Mouse (Mus musculus) yolk sac, embryonic 10.5 days (tissue): ENCODE data around the gene Mri1.

Source experiments
- DNase-seq: peaks from one replicate; pipeline ENCODE4 v3.0.0-alpha.2; 2017; ENCODE audit warnings: low spot score

Mri1 gene

GRCm38 (mm10) chr8:84202938-84203917 is 53.9 kb downstream of the Mri1 start:
- peak; percentile 69 for DNase-seq

- no peak for DNase-seq
These were observed 54.7 kb downstream of the Mri1 start for GRCm38 (mm10) chr8:84202466-84202865.

- no peak for DNase-seq
These were observed 55.4 kb downstream of the Mri1 start for GRCm38 (mm10) chr8:84201545-84202245.

GRCm38 (mm10) chr8:84200652-84201544 is 56.2 kb downstream of the Mri1 start:
- DNase-seq: peak; percentile 83

GRCm38 (mm10) chr8:84200126-84200555 is 57.0 kb downstream of the Mri1 start:
- peak; percentile 45 for DNase-seq
